Mouse (Mus musculus): ENCODE results near the gene 1600002K03Rik.
A peak's percentile ranks its signal among the peaks of the same experiment; 100 is the strongest.

1600002K03Rik gene

DNA sequence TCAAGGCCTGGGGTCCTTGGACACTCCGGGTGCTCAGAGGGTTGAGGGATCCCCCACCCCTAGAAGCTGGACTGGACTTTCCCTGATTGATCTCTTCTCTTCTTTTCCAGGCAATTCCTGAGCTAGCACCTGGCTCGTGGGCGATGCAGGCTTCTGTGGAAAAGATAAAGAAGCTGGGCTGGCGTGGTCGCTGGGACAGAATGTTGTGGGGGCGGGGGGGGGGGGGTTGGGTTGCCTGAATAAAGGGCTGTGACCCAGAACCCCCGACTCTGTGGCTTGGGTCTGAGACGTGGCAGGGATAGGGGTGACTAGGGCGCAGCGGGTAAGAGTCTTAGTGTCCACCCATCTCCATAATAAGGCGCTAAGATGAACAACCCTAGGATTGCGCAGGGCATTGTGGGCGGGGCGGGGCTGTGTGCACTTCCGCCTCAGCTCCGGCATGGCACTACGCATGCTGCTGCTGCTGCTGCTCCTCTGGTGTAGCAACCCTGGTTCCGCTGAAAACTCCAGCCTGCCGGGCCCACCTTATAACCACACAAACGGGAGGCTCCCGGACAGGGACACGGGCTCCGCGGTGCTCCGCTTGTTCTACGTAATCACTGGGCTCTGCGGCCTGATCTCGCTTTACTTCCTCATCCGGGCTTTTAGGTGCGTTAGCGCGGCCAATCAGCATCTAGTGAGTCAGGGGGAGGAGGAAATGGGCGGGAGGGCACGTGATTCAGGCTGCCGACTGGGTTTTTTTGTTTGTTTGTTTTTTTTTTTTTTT is at the start of gene 1600002K03Rik:
1600002K03Rik (plus strand) TSS at position 418 of the 766 bp plus-strand sequence.
- DNase-seq (ENCODE audit: low spot score), result peak; percentile 95

DNA sequence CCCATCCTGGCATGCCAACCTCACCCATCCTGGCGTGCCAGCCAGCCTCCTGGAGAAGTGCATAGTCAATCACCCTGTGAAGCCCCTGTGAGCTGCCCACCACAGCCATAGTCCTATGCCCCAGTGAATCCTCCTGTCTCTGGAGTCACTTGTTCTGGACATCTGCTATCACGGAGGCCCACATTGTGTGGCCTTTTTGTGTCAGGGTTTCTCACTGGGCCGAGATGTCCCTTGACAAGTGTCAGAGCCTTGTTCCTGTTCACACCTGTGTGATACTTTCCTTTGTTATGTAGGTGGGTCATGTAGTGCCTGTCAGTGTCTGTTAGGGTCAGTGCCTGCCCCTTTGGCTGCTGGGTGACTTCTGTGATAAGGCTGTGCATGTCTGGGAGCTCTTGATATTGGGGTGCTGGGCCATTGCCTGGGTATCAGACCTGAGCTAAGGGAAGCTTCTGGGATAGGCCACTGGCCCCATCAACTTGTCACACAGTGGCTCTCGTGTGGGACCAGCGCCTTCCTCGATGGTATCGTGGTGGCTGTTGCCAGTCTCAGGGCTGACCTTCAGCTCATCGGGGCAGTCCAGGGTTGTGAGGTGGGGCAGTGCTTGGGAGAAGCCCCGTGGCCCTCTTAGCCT is 48.7 kb upstream of the 1600002K03Rik start:
- DNase-seq (ENCODE audit: low spot score), result no peak

DNA sequence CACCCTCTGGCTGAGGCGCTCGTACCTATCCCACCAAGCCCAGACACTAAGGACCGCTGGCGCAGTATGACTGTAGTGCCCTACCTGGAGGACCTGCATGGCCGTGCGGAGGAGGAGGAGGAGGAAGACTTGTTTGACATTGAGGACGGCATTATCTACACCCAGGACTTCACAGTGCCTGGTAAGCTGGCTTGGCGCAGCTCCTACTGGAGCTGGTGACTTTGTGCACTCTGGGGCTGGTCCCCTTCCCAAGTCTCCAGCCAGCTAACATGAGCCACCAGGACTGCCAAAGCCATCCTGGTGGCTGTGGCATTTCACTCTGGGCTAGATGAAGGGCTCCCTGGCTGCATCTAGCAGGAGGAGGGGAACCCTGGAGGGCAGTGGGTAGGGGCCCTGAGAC is 44.8 kb upstream of the 1600002K03Rik start:
- DNase-seq (ENCODE audit: low spot score), result no peak

GRCm38 (mm10) chr10:80129846-80130245 is 42.9 kb upstream of the 1600002K03Rik start:
- DNase-seq (ENCODE audit: low spot score), result no peak

DNA sequence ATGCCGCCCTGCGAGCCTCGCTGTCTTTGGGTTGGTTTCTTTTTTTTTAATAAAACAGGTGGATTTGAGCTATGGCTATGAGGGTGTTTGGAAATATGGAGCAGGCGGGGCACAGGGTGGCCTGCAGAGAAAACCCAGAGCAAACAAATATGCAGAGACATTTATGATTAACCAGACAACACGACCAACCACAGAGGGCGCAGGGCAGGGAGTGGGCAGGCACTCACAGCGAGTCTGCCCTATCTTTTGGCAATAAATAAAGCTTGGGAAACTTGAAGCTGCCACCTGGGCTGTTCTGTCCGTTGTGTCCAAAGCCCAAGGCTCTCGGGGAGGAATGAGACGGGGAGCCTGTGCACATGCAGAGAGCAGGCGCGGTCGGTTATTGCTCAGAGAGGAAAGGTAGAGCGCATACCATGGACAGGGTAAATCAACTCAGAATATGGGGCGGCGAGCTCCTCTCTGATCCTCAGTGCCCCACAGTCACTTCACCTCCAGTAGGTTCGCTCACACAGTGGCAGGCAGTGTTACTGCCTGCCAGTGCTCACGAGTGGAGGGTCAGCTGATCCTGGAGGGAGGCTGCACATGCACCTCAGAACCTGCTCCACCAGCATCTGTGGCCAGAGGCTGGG is 42.2 kb upstream of the 1600002K03Rik start:
- no peak for DNase-seq (ENCODE audit: low spot score)

DNA sequence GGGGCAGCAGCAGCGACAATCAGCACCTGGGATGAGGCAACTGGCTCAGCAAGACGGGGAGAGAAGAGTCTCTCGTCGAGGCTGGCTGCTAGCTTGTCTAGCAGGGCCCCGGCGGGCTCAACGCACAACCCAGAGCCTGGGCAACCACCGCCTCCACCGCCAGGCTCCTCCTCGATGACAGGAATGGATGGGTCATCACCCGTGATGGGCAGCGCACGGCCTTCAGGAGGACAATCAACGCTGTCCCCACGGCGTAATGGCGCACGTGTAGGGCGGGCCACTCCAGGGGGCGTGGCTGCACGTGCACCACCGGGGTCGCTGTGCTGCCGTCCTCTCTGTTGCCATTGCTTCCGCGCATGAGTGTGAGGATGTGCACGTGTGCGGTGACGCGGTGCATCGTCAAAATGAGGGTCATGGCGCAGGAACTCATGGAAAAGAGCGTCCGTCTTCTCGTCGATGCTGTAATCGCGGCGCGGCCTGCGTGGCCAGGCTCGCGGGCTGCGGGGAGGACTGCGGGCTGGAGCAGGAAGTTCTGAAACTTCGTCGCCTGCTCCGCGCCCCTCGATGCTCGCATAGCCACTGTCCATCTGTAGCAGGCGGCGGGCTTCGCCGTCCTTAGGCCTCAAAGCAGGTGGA is 41.3 kb upstream of the 1600002K03Rik start:
- no peak for DNase-seq (ENCODE audit: low spot score)

DNA sequence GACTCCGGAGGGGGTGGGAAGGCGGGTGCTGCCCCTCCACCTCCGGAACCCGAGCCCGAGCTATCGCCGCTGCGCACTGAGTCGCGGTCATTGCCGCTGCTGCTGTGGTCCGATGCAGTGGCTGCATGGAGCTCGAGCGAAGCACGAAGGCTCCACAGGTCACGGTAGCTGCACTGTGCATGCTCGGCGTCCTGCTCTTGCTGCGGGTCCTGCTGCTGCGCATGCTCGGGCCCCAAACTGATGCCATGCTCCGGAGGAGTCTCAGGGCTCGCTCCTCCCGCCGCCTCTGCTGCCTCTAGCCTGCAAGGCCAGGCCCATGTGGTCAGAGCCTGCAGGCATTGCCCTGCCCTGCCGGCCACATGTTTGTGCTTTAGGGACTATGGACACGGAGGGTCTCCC is 40.8 kb upstream of the 1600002K03Rik start:
- DNase-seq (ENCODE audit: low spot score), result no peak

DNA sequence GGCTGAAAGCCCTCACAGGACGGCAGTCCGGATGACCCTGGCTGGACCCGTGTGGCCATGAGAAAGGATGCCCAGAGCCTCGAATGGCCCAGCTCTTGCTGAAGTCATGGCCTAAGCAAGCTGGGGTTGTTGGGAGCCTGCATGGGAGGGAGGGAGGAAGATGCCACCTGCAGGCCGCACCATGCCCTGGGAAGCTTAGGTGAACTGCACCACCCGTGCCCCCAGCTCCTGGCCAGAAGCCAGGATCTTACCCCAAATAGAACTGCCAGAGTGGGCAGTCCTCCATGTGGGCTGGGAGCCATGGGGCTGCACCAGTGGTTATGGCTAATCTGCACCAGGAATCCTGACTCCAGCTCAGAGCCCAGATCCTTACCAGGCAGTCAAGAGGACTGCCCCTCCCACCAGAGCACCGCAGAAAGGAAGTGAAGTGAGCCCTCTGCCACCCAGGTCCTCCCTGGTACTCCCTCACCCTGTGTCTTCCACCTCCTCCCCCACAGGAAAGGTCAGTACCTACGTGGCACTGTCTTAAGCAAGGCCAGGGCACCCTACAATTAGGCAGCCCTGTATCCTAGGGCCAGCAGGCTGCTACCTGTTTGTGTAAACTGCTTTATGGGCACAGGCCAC is 39.4 kb upstream of the 1600002K03Rik start:
- DNase-seq (ENCODE audit: low spot score), result no peak

DNA sequence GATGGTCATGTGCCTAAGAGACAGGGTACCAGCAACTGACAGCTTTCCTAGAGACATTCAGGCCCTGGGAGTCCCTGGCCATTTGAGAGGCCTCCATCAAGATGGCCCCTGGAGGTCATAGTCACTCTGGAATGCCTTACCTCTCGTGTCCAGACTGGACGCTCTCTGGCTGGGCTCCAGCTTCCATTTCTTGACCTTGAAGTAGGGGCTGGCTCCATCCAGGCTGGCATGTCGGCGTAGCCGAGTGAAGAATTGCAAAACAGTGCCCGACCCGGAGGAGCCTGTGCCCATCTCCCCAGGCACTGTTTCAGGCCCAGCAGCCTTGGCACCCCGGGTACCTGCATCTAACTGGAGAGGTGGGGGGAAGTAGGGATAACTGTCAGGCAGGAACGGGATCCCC is 38.3 kb upstream of the 1600002K03Rik start:
- no peak for DNase-seq (ENCODE audit: low spot score)

DNA sequence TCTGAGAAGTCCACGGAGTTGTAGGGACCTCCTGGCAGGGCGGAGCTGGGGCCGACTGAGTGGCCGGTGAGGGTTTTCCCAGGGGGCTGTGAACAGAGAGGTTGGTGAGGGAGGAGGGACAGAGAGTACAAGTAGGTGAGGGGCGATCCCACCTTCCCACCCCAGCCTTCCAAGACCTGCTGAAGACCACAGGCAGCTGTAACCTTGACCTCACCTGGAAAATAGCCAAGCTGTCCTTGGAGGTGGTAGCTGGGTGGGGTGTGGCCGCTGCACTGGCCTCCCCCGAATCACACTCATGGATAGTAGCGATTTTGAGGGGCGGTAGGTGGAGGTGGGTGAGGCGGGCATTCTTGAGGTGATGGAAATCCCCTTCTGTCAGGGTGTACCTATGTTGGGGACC is 37.6 kb upstream of the 1600002K03Rik start:
- DNase-seq (ENCODE audit: low spot score), result no peak

GRCm38 (mm10) chr10:80135641-80136040 is 37.1 kb upstream of the 1600002K03Rik start:
- no peak for DNase-seq (ENCODE audit: low spot score)

GRCm38 (mm10) chr10:80136179-80136951 is 36.4 kb upstream of the 1600002K03Rik start:
- no peak for DNase-seq (ENCODE audit: low spot score)

- no peak for DNase-seq (ENCODE audit: low spot score)
These were observed 35.7 kb upstream of the 1600002K03Rik start for GRCm38 (mm10) chr10:80136952-80137625.

DNA sequence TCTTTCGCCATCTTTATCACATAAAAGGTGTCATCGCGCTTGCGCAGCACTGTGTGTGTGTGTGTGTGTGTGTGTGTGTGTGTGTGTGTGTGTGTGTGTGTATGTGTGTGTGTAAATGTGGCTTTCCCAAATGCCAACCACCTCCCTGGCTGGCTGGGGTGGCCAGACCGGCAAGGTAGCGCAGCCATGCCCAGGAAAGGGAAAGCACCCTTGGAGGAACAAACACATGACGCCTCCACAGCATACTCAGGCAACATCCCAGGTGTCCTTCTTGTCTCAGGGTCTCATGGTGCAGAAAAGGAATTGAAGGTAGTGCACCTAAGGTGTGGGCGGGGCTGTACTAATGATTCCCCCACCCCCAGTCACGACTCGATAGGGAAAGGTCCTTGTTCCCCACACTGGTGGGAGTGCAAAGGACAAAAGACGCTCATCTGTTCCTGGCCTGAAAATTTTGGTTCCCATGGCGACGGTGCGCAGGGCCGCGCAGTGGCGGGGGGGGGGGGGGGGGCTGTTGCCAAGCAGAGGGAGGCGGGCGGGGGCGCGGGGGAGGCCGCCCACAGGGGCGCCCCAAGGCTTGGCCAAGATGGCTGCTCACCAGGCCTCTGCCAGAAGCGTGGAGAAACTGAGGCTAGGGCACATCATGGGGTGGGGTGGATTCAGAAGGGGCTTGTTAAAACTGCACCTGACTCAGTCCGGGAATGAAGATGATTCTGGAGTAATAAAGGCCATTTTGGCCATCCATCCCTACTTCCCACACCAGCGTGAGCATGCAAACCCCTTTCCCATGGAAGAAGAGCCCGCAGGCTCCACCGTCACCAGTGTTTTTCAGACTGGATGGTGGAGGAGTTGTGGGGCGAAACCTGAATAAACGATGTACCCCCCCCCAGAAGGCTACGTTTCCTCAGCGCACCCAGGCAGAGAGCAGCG is 34.9 kb upstream of the 1600002K03Rik start:
- no peak for DNase-seq (ENCODE audit: low spot score)

DNA sequence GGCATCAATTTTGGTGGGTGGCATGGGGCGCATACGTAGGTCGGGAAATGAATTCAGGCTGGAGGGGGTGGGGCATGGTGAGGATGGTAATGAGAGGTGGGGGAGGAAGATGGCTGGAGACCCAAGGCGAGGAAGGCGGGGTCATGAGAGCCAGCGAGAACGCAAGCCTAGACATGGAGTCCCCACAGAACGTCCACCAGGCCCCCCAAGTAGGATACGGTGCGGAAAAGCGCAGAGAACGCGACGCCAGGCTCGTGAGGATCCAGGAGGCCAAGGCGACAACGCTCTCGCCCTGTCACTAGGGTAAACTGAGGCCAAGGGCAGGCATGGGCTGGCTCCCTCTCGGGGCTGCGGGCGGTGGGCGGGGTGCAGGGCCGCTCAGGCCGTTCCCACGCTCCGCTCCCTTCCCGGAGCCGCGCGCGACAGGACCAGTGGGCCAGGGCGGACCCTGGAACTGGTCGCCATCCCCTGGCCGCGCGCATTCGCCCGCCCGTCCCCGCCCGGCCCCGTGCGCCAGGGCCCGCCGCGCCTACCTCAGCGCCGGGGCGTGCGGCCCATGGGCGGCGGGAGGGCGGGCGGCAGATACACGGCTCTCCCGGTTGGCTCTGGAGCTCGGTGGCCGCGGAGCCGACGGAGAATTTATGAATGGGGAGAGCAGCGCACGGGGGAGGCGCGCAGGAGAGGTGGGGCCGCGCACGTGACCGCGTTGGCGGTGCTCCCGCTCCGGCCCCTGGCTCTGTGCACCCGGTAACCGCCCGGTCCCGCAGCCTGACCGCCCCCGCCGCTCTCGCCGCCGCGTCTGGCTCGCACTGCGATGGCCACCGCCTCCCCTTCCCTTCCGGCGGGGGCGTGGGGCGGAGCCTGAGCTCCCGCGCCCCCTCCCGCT is 33.9 kb upstream of the 1600002K03Rik start, which contains the start of gene Atp5d:
Atp5d (plus strand) TSS at position 80 of the 886 bp plus-strand sequence.
- DNase-seq (ENCODE audit: low spot score), result peak; percentile 18

DNA sequence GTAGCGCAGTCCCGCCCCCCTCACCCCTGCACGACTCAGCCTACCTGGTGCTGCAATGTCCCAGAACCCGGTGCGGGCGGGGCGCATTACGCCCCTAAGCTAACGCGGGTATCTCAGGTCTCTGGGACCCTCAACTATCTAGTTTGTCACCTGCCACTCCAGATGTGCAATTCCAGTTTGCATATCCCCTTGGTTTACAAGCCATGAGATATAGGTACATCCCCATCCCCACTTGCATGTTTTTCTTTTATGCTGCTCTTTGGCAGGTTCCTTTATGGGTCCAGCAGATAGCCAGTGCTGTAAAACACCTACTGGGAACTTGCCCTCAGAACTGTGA is 33.3 kb upstream of the 1600002K03Rik start:
- DNase-seq (ENCODE audit: low spot score), result no peak

- DNase-seq (ENCODE audit: low spot score), result no peak
These were observed 32.6 kb upstream of the 1600002K03Rik start for GRCm38 (mm10) chr10:80139975-80140665.

DNA sequence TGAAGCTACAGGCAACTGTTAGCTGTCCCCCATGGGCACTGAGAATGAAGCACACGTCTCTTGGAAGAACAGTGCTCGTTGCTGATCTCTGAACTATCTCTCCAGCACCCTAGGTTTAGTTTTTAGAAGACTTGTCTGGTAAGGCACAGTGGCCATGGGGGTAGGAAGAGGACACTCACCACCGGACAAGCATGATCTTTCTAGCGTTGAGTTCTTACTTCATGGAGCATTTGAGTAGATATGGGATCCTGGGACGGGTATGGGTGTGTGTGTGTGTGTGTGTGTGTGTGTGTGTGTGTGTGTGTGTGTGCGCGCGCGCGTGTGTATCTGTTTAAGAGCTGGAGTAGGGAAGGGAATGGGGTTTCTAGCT is 32.1 kb upstream of the 1600002K03Rik start, which contains the start of gene Cbarp:
Cbarp (minus strand) TSS at position 170 of the 370 bp plus-strand sequence.
- DNase-seq (ENCODE audit: low spot score), result peak; percentile 31

All from adipocyte (in vitro differentiated cells).